Mouse (Mus musculus): ENCODE data around the gene Lat2.
"Not testable (repeated sequence)": the region's sequence is repeated elsewhere in the genome, so short reads cannot be mapped to it uniquely, and the experiment has no call there.

Gene Lat2

GRCm38 (mm10) chr5:134614802-134615201 is at the start of gene Lat2:
TSS of gene Lat2 (minus strand) at chr5:134615025.
- no peak for DNase-seq (ENCODE audit: low read depth, low spot score)

- no peak for DNase-seq (ENCODE audit: low read depth, low spot score)
Measured at GRCm38 (mm10) chr5:134656708-134657107, 41.9 kb upstream of the Lat2 start.

- DNase-seq (ENCODE audit: low read depth, low spot score): no peak
Measured at GRCm38 (mm10) chr5:134652015-134652414, 37.2 kb upstream of the Lat2 start.

GRCm38 (mm10) chr5:134650926-134651325 is 36.1 kb upstream of the Lat2 start:
- peak; percentile 47 for DNase-seq (ENCODE audit: low read depth, low spot score)

- not testable (repeated sequence) for DNase-seq (ENCODE audit: low read depth, low spot score)
Measured at GRCm38 (mm10) chr5:134648976-134649375, 34.2 kb upstream of the Lat2 start.

- no peak for DNase-seq (ENCODE audit: low read depth, low spot score)
Measured at GRCm38 (mm10) chr5:134647394-134647793, 32.6 kb upstream of the Lat2 start.

- DNase-seq (ENCODE audit: low read depth, low spot score): no peak
Measured at GRCm38 (mm10) chr5:134646461-134646860, 31.6 kb upstream of the Lat2 start.

- no peak for DNase-seq (ENCODE audit: low read depth, low spot score)
Measured at GRCm38 (mm10) chr5:134644643-134645118, 29.9 kb upstream of the Lat2 start.

- DNase-seq (ENCODE audit: low read depth, low spot score): no peak
Measured at GRCm38 (mm10) chr5:134644121-134644520, 29.3 kb upstream of the Lat2 start.

GRCm38 (mm10) chr5:134640371-134640770 is 25.5 kb upstream of the Lat2 start:
- DNase-seq (ENCODE audit: low read depth, low spot score): no peak

- peak; percentile 97 for DNase-seq (ENCODE audit: low read depth, low spot score)
Measured at GRCm38 (mm10) chr5:134639269-134639682, 24.5 kb upstream of the Lat2 start, which contains the start of gene Eif4h. TSS of gene Eif4h (minus strand) at chr5:134639490.

- DNase-seq (ENCODE audit: low read depth, low spot score): no peak
Measured at GRCm38 (mm10) chr5:134638461-134639268, 23.8 kb upstream of the Lat2 start.

- DNase-seq (ENCODE audit: low read depth, low spot score): no peak
Measured at GRCm38 (mm10) chr5:134637820-134638367, 23.1 kb upstream of the Lat2 start.

- no peak for DNase-seq (ENCODE audit: low read depth, low spot score)
Measured at GRCm38 (mm10) chr5:134632841-134633240, 18.0 kb upstream of the Lat2 start.

GRCm38 (mm10) chr5:134630835-134631234 is 16.0 kb upstream of the Lat2 start:
- DNase-seq (ENCODE audit: low read depth, low spot score): no peak

- DNase-seq (ENCODE audit: low read depth, low spot score): no peak
Measured at GRCm38 (mm10) chr5:134629508-134629907, 14.7 kb upstream of the Lat2 start.

GRCm38 (mm10) chr5:134622069-134622468 is 7.2 kb upstream of the Lat2 start:
- DNase-seq (ENCODE audit: low read depth, low spot score): no peak

GRCm38 (mm10) chr5:134621099-134621640 is 6.3 kb upstream of the Lat2 start:
- no peak for DNase-seq (ENCODE audit: low read depth, low spot score)

- no peak for DNase-seq (ENCODE audit: low read depth, low spot score)
Measured at GRCm38 (mm10) chr5:134620457-134620856, 5.6 kb upstream of the Lat2 start.

GRCm38 (mm10) chr5:134617071-134617470 is 2.2 kb upstream of the Lat2 start:
- peak; percentile 50 for DNase-seq (ENCODE audit: low read depth, low spot score)

- no peak for DNase-seq (ENCODE audit: low read depth, low spot score)
Measured at GRCm38 (mm10) chr5:134615780-134616179, 955 bp upstream of the Lat2 start.

- DNase-seq (ENCODE audit: low read depth, low spot score): no peak
Measured at GRCm38 (mm10) chr5:134615380-134615779, 555 bp upstream of the Lat2 start.

- DNase-seq (ENCODE audit: low read depth, low spot score): no peak
Measured at GRCm38 (mm10) chr5:134614296-134614695, 529 bp downstream of the Lat2 start.
